ENCODE assay signal across 21 mouse cellular contexts in the genomic region with DNA sequence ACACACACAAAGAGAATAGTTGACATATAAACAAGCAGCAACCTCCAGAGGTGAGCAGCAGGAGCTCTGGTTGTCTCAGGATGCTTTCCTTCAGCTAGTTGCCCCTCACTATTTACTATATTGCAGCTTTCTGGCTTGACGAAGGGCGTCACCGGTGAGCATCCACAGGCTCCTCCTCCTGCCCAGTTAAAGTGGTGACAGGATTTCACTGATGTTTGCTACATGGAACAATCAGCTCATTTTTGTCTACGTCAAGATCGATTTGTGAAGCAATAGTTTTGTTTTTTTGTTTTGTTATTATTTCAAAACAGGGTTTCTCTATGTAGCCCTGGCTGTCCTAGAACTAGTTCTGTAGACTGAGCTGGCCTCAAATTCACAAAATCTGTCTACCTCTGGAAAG. TPM values are rescaled to one million over a fixed set of nuclear protein-coding genes. Genes with fewer than 3 reads are reported as not detected.
A peak's percentile ranks its signal among the peaks of the same experiment; 100 is the strongest.
DNase-seq lines count a peak whose midpoint lies in the region; ATAC-seq and TF ChIP-seq lines count a peak whose summit lies in the region.
"Had no signal": no experiment of that assay in that cellular context is flagged by ENCODE, and none has a peak within 500 bp of the region (broad histone marks: within the 10 kb centered on the region; RNA-seq: fewer than 3 reads in every experiment).

No protein-coding gene starts in this region.

- peaks cover 1% of the 10 kb centered on the region; the same call in 1 of the 2 replicates for H3K36me3 ChIP-seq in forebrain, embryonic 13.5 days (ENCODE audit: poor library complexity, severe bottlenecking)
- H3K36me3 ChIP-seq in forebrain, embryonic 11.5 days (ENCODE audit: control insufficient read depth, insufficient read depth, low read length), result no peaks in the 10 kb centered on the region; the same call in 1 of the 2 replicates
- peaks cover 26% of the 10 kb centered on the region; the same call in 1 of the 2 replicates for H3K36me3 ChIP-seq in heart, embryonic 10.5 days
- H3K36me3 ChIP-seq in heart, embryonic 15.5 days, result no peaks in the 10 kb centered on the region
- no peaks in the 10 kb centered on the region; the same call in 1 of the 2 replicates for H3K36me3 ChIP-seq in midbrain, embryonic 13.5 days
- no peaks in the 10 kb centered on the region for H3K36me3 ChIP-seq in midbrain, postnatal 0 days (ENCODE audit: insufficient read depth, low read length)

- peak overlapping the region; percentile 60; the same call in 1 of the 2 replicates for H3K27ac ChIP-seq in forebrain, embryonic 13.5 days
- no peak overlapping the region for H3K27ac ChIP-seq in forebrain, embryonic 11.5 days (ENCODE audit: low read depth, low read length)
- 0 out of 2 replicates have a peak overlapping the region, but pooled peaks have one; percentile 5 for H3K27ac ChIP-seq in heart, embryonic 10.5 days
- H3K27ac ChIP-seq in heart, embryonic 15.5 days, result peak overlapping the region; percentile 54
- H3K27ac ChIP-seq in midbrain, embryonic 13.5 days, result 0 out of 2 replicates have a peak overlapping the region, but pooled peaks have one; percentile 60
- H3K27ac ChIP-seq in midbrain, postnatal 0 days (ENCODE audit: low read depth, low read length), result no peak overlapping the region
- H3K27ac ChIP-seq: embryonic facial prominence, embryonic 15.5 days; gastrocnemius, adult 2 months; hindbrain, embryonic 12.5 days had no signal

- WGBS in forebrain, embryonic 13.5 days, result 82% methylated on average over 5 of the region's 5 CpGs
- 93% methylated on average over 5 of the region's 5 CpGs for WGBS in forebrain, embryonic 11.5 days
- 76% methylated on average over 5 of the region's 5 CpGs for WGBS in heart, embryonic 10.5 days
- 57% methylated on average over 5 of the region's 5 CpGs for WGBS in heart, embryonic 15.5 days
- 89% methylated on average over 5 of the region's 5 CpGs for WGBS in midbrain, embryonic 13.5 days
- 85% methylated on average over 5 of the region's 5 CpGs for WGBS in midbrain, postnatal 0 days

- intact Hi-C loops in heart, postnatal 10 days (cut with DNase I), result no loop called here

- no peak for DNase-seq in forebrain, embryonic 11.5 days (ENCODE audit: low spot score)
- DNase-seq in heart, embryonic 10.5 days (ENCODE audit: low spot score), result no peak
- no peak for DNase-seq in heart, postnatal 10 days
- no peak for DNase-seq in heart, adult 18-20 months
- DNase-seq in midbrain, postnatal 0 days (ENCODE audit: low spot score), result no peak
- DNase-seq: adrenal gland, postnatal 10 days; cerebellum, adult 11 months; cerebellum, adult 8-10 months; embryo, embryonic 11 days; gastrocnemius, adult 2 months; gastrocnemius, postnatal 25 days; heart, postnatal 36 days had no signal

- H3K4me3 ChIP-seq in forebrain, embryonic 13.5 days, result no peak overlapping the region
- no peak overlapping the region for H3K4me3 ChIP-seq in forebrain, embryonic 11.5 days (ENCODE audit: low read depth, low read length)
- no peak overlapping the region for H3K4me3 ChIP-seq in heart, embryonic 10.5 days
- no peak overlapping the region for H3K4me3 ChIP-seq in heart, embryonic 15.5 days
- no peak overlapping the region for H3K4me3 ChIP-seq in midbrain, embryonic 13.5 days (replicated peaks)
- H3K4me3 ChIP-seq in midbrain, postnatal 0 days (ENCODE audit: low read depth, low read length), result no peak overlapping the region
- H3K4me3 ChIP-seq: embryonic facial prominence, embryonic 15.5 days; erythroblast, embryonic 14.5 days; gastrocnemius, adult 2 months; hindbrain, embryonic 12.5 days had no signal

- H3K9ac ChIP-seq in forebrain, embryonic 13.5 days, result no peak overlapping the region
- H3K9ac ChIP-seq in forebrain, embryonic 11.5 days (ENCODE audit: low read length), result no peak overlapping the region
- H3K9ac ChIP-seq in heart, embryonic 15.5 days, result no peak overlapping the region
- H3K9ac ChIP-seq in midbrain, embryonic 13.5 days (replicated peaks), result no peak overlapping the region
- no peak overlapping the region for H3K9ac ChIP-seq in midbrain, postnatal 0 days (replicated peaks; ENCODE audit: low read length, poor library complexity, severe bottlenecking)
- H3K9ac ChIP-seq: embryonic facial prominence, embryonic 15.5 days; hindbrain, embryonic 12.5 days had no signal

- H3K9me3 ChIP-seq in forebrain, embryonic 13.5 days (replicated peaks), result no peaks in the 10 kb centered on the region
- H3K9me3 ChIP-seq in forebrain, embryonic 11.5 days (ENCODE audit: control insufficient read depth, low read length), result no peaks in the 10 kb centered on the region
- H3K9me3 ChIP-seq in heart, embryonic 10.5 days, result no peaks in the 10 kb centered on the region
- no peaks in the 10 kb centered on the region for H3K9me3 ChIP-seq in heart, embryonic 15.5 days (replicated peaks)
- H3K9me3 ChIP-seq in midbrain, embryonic 13.5 days, result no peaks in the 10 kb centered on the region
- H3K9me3 ChIP-seq in midbrain, postnatal 0 days (ENCODE audit: low read length), result no peaks in the 10 kb centered on the region
- H3K9me3 ChIP-seq: embryonic facial prominence, embryonic 15.5 days; hindbrain, embryonic 12.5 days had no signal

- H3K27me3 ChIP-seq in forebrain, embryonic 13.5 days, result no peaks in the 10 kb centered on the region
- H3K27me3 ChIP-seq in forebrain, embryonic 11.5 days (ENCODE audit: control insufficient read depth, insufficient read depth, low read length), result no peaks in the 10 kb centered on the region
- no peaks in the 10 kb centered on the region for H3K27me3 ChIP-seq in heart, embryonic 10.5 days (ENCODE audit: insufficient read depth, poor library complexity, severe bottlenecking)
- H3K27me3 ChIP-seq in heart, embryonic 15.5 days, result no peaks in the 10 kb centered on the region
- H3K27me3 ChIP-seq in midbrain, embryonic 13.5 days, result no peaks in the 10 kb centered on the region
- H3K27me3 ChIP-seq in midbrain, postnatal 0 days (ENCODE audit: insufficient read depth, low read length), result no peaks in the 10 kb centered on the region
- H3K27me3 ChIP-seq: embryonic facial prominence, embryonic 15.5 days; hindbrain, embryonic 12.5 days had no signal

- no peak for TF ChIP-seq CTCF in midbrain, postnatal 0 days (IDR thresholded peaks at IDR 0.05)

- no peak for ATAC-seq in forebrain, embryonic 13.5 days
- no peak for ATAC-seq in forebrain, embryonic 11.5 days (replicated peaks; ENCODE audit: low FRiP score)
- no peak for ATAC-seq in heart, embryonic 15.5 days (replicated peaks; ENCODE audit: insufficient number of reproducible peaks, insufficient read depth, low FRiP score, low read depth)
- ATAC-seq in midbrain, embryonic 13.5 days, result no peak
- no peak for ATAC-seq in midbrain, postnatal 0 days (ENCODE audit: low FRiP score)
- ATAC-seq: hindbrain, embryonic 16.5 days; inflammation-experienced regulatory T-cells, adult 6 months; intestine, postnatal 0 days had no signal

- H3K4me1 ChIP-seq in forebrain, embryonic 13.5 days, result peaks cover 27% of the 10 kb centered on the region
- H3K4me1 ChIP-seq in forebrain, embryonic 11.5 days (replicated peaks; ENCODE audit: control insufficient read depth, insufficient read depth, low read length), result no peaks in the 10 kb centered on the region; the same call in 1 of the 2 replicates
- H3K4me1 ChIP-seq in heart, embryonic 10.5 days, result peaks cover 27% of the 10 kb centered on the region
- H3K4me1 ChIP-seq in heart, embryonic 15.5 days (replicated peaks), result peaks cover 37% of the 10 kb centered on the region
- H3K4me1 ChIP-seq in midbrain, embryonic 13.5 days (replicated peaks), result peaks cover 13% of the 10 kb centered on the region
- H3K4me1 ChIP-seq in midbrain, postnatal 0 days (ENCODE audit: insufficient read depth, low read length), result no peaks in the 10 kb centered on the region

- H3K4me2 ChIP-seq in forebrain, embryonic 13.5 days, result no peak overlapping the region
- no peak overlapping the region for H3K4me2 ChIP-seq in forebrain, embryonic 11.5 days (ENCODE audit: low read depth, low read length, severe bottlenecking)
- H3K4me2 ChIP-seq in heart, embryonic 15.5 days, result no peak overlapping the region
- no peak overlapping the region for H3K4me2 ChIP-seq in midbrain, embryonic 13.5 days (replicated peaks)
- H3K4me2 ChIP-seq in midbrain, postnatal 0 days (ENCODE audit: low read depth, low read length, poor library complexity, severe bottlenecking), result no peak overlapping the region
- H3K4me2 ChIP-seq: embryonic facial prominence, embryonic 15.5 days; hindbrain, embryonic 12.5 days had no signal

RNA-seq across cellular contexts. Expression of a gene that starts 41.1 kb away (rescaled TPM):
- 146 and 153 TPM in 2 replicates for polyA plus RNA-seq in forebrain, embryonic 13.5 days (2015; fragmentation: Nextera tagmentation; extraction: Ambion mirVana)
- 194 and 195 TPM in 2 replicates for polyA plus RNA-seq in forebrain, embryonic 11.5 days (2014; fragmentation: Nextera tagmentation; extraction: Ambion mirVana)
- polyA plus RNA-seq in heart, embryonic 10.5 days (2016; fragmentation: Nextera tagmentation; extraction: Ambion mirVana), result 263 and 343 TPM in 2 replicates
- total RNA-seq in heart, postnatal 10 days (2021), result 100 to 1,000 TPM; 309 to 310 TPM
- polyA plus RNA-seq in heart, embryonic 15.5 days (2015; fragmentation: Nextera tagmentation; extraction: Ambion mirVana), result 252 and 254 TPM in 2 replicates
- total RNA-seq in heart, adult 18-20 months (2021), result 100 to 1,000 TPM; 253 to 258 TPM
- 95.1 and 108 TPM in 2 replicates for polyA plus RNA-seq in midbrain, embryonic 13.5 days (2015; fragmentation: Nextera tagmentation; extraction: Ambion mirVana)
- 47.4 and 55.5 TPM in 2 replicates for total RNA-seq in midbrain, postnatal 0 days (2014; rRNA removed)
- polyA plus RNA-seq in midbrain, postnatal 0 days (2015; fragmentation: Nextera tagmentation; extraction: Ambion mirVana), result 38.0 and 38.6 TPM in 2 replicates

Comparison
In these comparisons a context has a peak if more than half of its experiments do, and no peak if none do; other contexts are left out.
1. H3K27ac ChIP-seq: peak in forebrain, embryonic 13.5 days (single experiment), heart, embryonic 10.5 days (single experiment), heart, embryonic 15.5 days (single experiment) and midbrain, embryonic 13.5 days (single experiment); none in forebrain, embryonic 11.5 days (single experiment) and midbrain, postnatal 0 days (single experiment).